Comparison of ENCODE assay signal across 12 mouse cellular contexts in the genomic region with DNA sequence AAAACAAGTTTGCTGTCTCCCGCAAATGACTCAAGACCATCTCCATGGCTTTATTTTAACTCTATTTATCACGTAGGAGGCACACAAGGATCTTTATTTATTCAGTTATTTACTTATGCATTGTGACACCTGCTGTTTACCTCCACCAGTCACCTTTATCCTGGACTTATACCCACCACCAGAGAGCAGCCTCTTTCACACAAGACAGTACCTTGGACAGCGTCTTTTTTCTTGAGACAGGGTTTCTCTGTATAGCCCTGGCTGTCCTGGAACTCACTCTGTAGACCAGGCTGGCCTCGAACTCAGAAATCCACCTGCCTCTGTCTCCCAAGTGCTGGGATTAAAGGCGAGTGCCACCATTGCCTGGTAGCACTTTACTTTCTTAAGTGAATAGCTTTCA. TPM values are rescaled to one million over a fixed set of nuclear protein-coding genes. Genes with fewer than 3 reads are reported as not detected.
DNase-seq lines count a peak whose midpoint lies in the region; ATAC-seq and TF ChIP-seq lines count a peak whose summit lies in the region.
"Not testable (repeated sequence)": the region's sequence is repeated elsewhere in the genome, so short reads cannot be mapped to it uniquely, and the experiment has no call there.
"Had no signal": no experiment of that assay in that cellular context is flagged by ENCODE, and none has a peak within 500 bp of the region (broad histone marks: within the 10 kb centered on the region; RNA-seq: fewer than 3 reads in every experiment).

No protein-coding gene starts in this region.

- not testable (repeated sequence) for TF ChIP-seq POLR2A in MEL (IDR thresholded peaks at IDR 0.05; ENCODE audit: control insufficient read depth in 1 of 2, insufficient read depth in 1 of 2, low read depth in 1 of 2, low read length in 2 of 2, poor library complexity in 1 of 2)

- not testable (repeated sequence) for H3K4me2 ChIP-seq in embryonic facial prominence, embryonic 11.5 days (ENCODE audit: low read depth, low read length); intestine, postnatal 0 days (replicated peaks; ENCODE audit: low read depth); lung, embryonic 14.5 days

- peaks cover 9 to 25% of the 10 kb centered on the region in 2 experiments for H3K4me1 ChIP-seq in MEL (ENCODE audit: control insufficient read depth in 1 of 2, insufficient read depth in 2 of 2, low read length in 2 of 2)
- H3K4me1 ChIP-seq in embryonic facial prominence, embryonic 11.5 days (ENCODE audit: control insufficient read depth, insufficient read depth, low read length); intestine, postnatal 0 days (replicated peaks; ENCODE audit: control insufficient read depth, insufficient read depth, low read length); lung, embryonic 14.5 days (ENCODE audit: insufficient read depth): not testable (repeated sequence)

- H3K4me3 ChIP-seq in MEL (ENCODE audit: control insufficient read depth in 1 of 2, insufficient read depth in 1 of 2, low read depth in 2 of 2, low read length in 2 of 2); embryonic facial prominence, embryonic 11.5 days (ENCODE audit: low read depth, low read length); intestine, postnatal 0 days (ENCODE audit: low read depth, low read length); lung, embryonic 14.5 days (ENCODE audit: low read depth, low read length): not testable (repeated sequence)

- not testable (repeated sequence) for H3K27me3 ChIP-seq in MEL (ENCODE audit: control insufficient read depth in 1 of 2, insufficient read depth in 2 of 2, low read length in 2 of 2); embryonic facial prominence, embryonic 11.5 days (ENCODE audit: control insufficient read depth, insufficient read depth, low read length); intestine, postnatal 0 days (replicated peaks; ENCODE audit: control insufficient read depth, insufficient read depth, low read length); lung, embryonic 14.5 days (ENCODE audit: insufficient read depth, low read length)

- H3K27ac ChIP-seq in MEL (ENCODE audit: control insufficient read depth, low read depth, low read length); embryonic facial prominence, embryonic 11.5 days (replicated peaks; ENCODE audit: low read depth, low read length); intestine, postnatal 0 days (ENCODE audit: low read depth, low read length); lung, embryonic 14.5 days (ENCODE audit: low read depth): not testable (repeated sequence)

- H3K9me3 ChIP-seq in MEL (replicated peaks; ENCODE audit: insufficient read depth, low read length); embryonic facial prominence, embryonic 11.5 days (replicated peaks; ENCODE audit: control insufficient read depth, low read length); intestine, postnatal 0 days (ENCODE audit: control insufficient read depth); lung, embryonic 14.5 days (ENCODE audit: low read depth, low read length): not testable (repeated sequence)

- TF ChIP-seq EP300 in MEL (IDR thresholded peaks at IDR 0.05; ENCODE audit: low read depth in 1 of 2, low read length in 2 of 2), result not testable (repeated sequence)

- not testable (repeated sequence) for H3K79me2 ChIP-seq in MEL (ENCODE audit: control insufficient read depth, insufficient read depth, low read length, poor library complexity)

- ATAC-seq in common myeloid progenitor, adult 5-6 weeks (replicated peaks; ENCODE audit: low read depth, poor library complexity, severe bottlenecking), result 0 out of 2 replicates have a peak, but pooled peaks have one; percentile 42
- ATAC-seq in embryonic facial prominence, embryonic 11.5 days (replicated peaks; ENCODE audit: insufficient number of reproducible peaks, low FRiP score, low TSS enrichment, low read depth); intestine, postnatal 0 days; lung, embryonic 14.5 days (ENCODE audit: insufficient read depth): not testable (repeated sequence)

- 50% methylated on average over 5 of the region's 5 CpGs for WGBS in embryonic facial prominence, embryonic 11.5 days
- 37% methylated on average over 5 of the region's 5 CpGs for WGBS in intestine, postnatal 0 days
- 39% methylated on average over 5 of the region's 5 CpGs for WGBS in lung, embryonic 14.5 days

- H3K9ac ChIP-seq in MEL (ENCODE audit: control insufficient read depth, low read depth, low read length, poor library complexity, severe bottlenecking); embryonic facial prominence, embryonic 11.5 days (replicated peaks; ENCODE audit: low read length); intestine, postnatal 0 days (ENCODE audit: low read depth, low read length); lung, embryonic 14.5 days: not testable (repeated sequence)

- TF ChIP-seq RAD21 in MEL (IDR thresholded peaks at IDR 0.05; ENCODE audit: low read depth, low read length), result not testable (repeated sequence)

- not testable (repeated sequence) for TF ChIP-seq CTCF in MEL (IDR thresholded peaks at IDR 0.05 in 2 of 3, conservative IDR thresholded peaks at IDR 0.05 in 1 of 3; ENCODE audit: control insufficient read depth in 1 of 3, insufficient read depth in 1 of 3, low read depth in 2 of 3, low read length in 3 of 3, poor library complexity in 1 of 3, severe bottlenecking in 1 of 3); lung, embryonic 14.5 days (IDR thresholded peaks at IDR 0.05; ENCODE audit: low read depth)
- TF ChIP-seq CTCF in intestine, postnatal 0 days (IDR thresholded peaks at IDR 0.05; ENCODE audit: low read depth), result 0 out of 2 replicates have a peak, but pooled peaks have one; percentile 6

- H3K36me3 ChIP-seq in MEL (ENCODE audit: control insufficient read depth in 1 of 2, insufficient read depth in 2 of 2, low read length in 2 of 2), result peaks cover 0 to 19% of the 10 kb centered on the region in 2 experiments; a peak in 2 of 4 replicates
- not testable (repeated sequence) for H3K36me3 ChIP-seq in embryonic facial prominence, embryonic 11.5 days (replicated peaks; ENCODE audit: control insufficient read depth, insufficient read depth, low read depth, low read length); intestine, postnatal 0 days (ENCODE audit: control insufficient read depth, insufficient read depth); lung, embryonic 14.5 days (ENCODE audit: insufficient read depth)

- peak; percentile 23 for DNase-seq in A20 (ENCODE audit: low read depth, low spot score)
- peak; percentile 79 for DNase-seq in MEL (ENCODE audit: low read depth, low spot score)
- peak; percentile 64 for DNase-seq in embryonic facial prominence, embryonic 11.5 days (ENCODE audit: low spot score)
- DNase-seq in lung, embryonic 14.5 days, result peak; percentile 64

TF ChIP-seq in MEL, 35 proteins besides CTCF, POLR2A, EP300 and RAD21:
- peak; percentile 56 for TF ChIP-seq MXI1 (IDR thresholded peaks at IDR 0.05; ENCODE audit: low read depth, low read length)
- peak; percentile 75 for TF ChIP-seq SIN3A (IDR thresholded peaks at IDR 0.05; ENCODE audit: low read length)

RNA-seq across cellular contexts. Expression of gene Sergef, which starts 10.6 kb away (rescaled TPM):
- 7.0 and 7.6 TPM in 2 replicates for total RNA-seq in MEL (2012; rRNA removed)
- 10 to 100 TPM in 1 of 2 experiments, not detected in 1; 11.7 TPM for polyA plus RNA-seq in MEL (2012; ENCODE audit: insufficient read depth in 1 of 2, insufficient read length in 2 of 2, low read depth in 1 of 2, low replicate concordance in 2 of 2, missing spikeins in 1 of 2)
- total RNA-seq in common myeloid progenitor, adult 5-6 weeks (2017), result 7.6 and 17.5 TPM in 2 replicates
- 10.8 and 11.6 TPM in 2 replicates for polyA plus RNA-seq in embryonic facial prominence, embryonic 11.5 days (2014; fragmentation: Nextera tagmentation; extraction: Ambion mirVana)
- polyA plus RNA-seq in intestine, postnatal 0 days (2015; fragmentation: Nextera tagmentation; extraction: Ambion mirVana), result 7.5 TPM in 2 replicates
- 10.6 and 12.7 TPM in 2 replicates for polyA plus RNA-seq in lung, embryonic 14.5 days (2014; fragmentation: Nextera tagmentation; extraction: Ambion mirVana)

RNA-seq across cellular contexts. Expression of gene Tph1, which starts 22.1 kb away (rescaled TPM):
- total RNA-seq in MEL (2012; rRNA removed), result 0.13 TPM in 1 of 2 replicates, not detected in the other
- polyA plus RNA-seq in MEL (2012; ENCODE audit: insufficient read depth in 1 of 2, insufficient read length in 2 of 2, low read depth in 1 of 2, low replicate concordance in 2 of 2, missing spikeins in 1 of 2), result under 1 TPM in 1 of 2 experiments, not detected in 1; 0.03 TPM
- not detected in 2 replicates for total RNA-seq in common myeloid progenitor, adult 5-6 weeks (2017)
- polyA plus RNA-seq in embryonic facial prominence, embryonic 11.5 days (2014; fragmentation: Nextera tagmentation; extraction: Ambion mirVana), result 0.29 and 0.66 TPM in 2 replicates
- polyA plus RNA-seq in intestine, postnatal 0 days (2015; fragmentation: Nextera tagmentation; extraction: Ambion mirVana), result 4.8 and 5.3 TPM in 2 replicates
- polyA plus RNA-seq in lung, embryonic 14.5 days (2014; fragmentation: Nextera tagmentation; extraction: Ambion mirVana), result 0.54 TPM in 1 of 2 replicates, not detected in the other
- total RNA-seq: adrenal gland, adult 8-10 months; heart, adult 18-20 months; heart, postnatal 10 days; heart, postnatal 4 days had no signal
- polyA plus RNA-seq: cerebellum, adult 2 months; Patski had no signal

Comparison
In these comparisons a context has a peak if more than half of its experiments do, and no peak if none do; other contexts are left out.
1. DNase-seq: peak in every context shown above with its lines; median percentile 79 in MEL; 64 in embryonic facial prominence, embryonic 11.5 days; 64 in lung, embryonic 14.5 days; 23 in A20.